Mouse (Mus musculus) lung, embryonic 14.5 days (tissue): ENCODE data around the gene Mthfd2. TPM values are rescaled to one million over a fixed set of nuclear protein-coding genes. Genes with fewer than 3 reads are reported as not detected.

Experiments used
- ATAC-seq: fragments of 200-750 bp; cut with Nextera tagmentation; 2 replicates; pipeline ENCODE4 v1.8.0; 2017; ENCODE audit warnings: mild to moderate bottlenecking, moderate TSS enrichment, moderate library complexity; ENCODE audit not compliant: insufficient read depth
- DNase-seq: peaks from one replicate; pipeline ENCODE4 v3.0.0-alpha.2; 2015
- H3K27ac ChIP-seq: fragments of 300-500 bp; sonication (generic); 2 replicates; pipeline ENCODE4 v1.5.1; 2014; ENCODE audit warnings: low read depth, mild to moderate bottlenecking, moderate library complexity
- H3K27me3 ChIP-seq: fragments of 300-500 bp; sonication (generic); 2 replicates; pipeline ENCODE4 v1.6.1; 2014; ENCODE audit warnings: low read length, control low read depth; ENCODE audit not compliant: insufficient read depth
- H3K36me3 ChIP-seq: fragments of 300-500 bp; sonication (generic); 2 replicates; pipeline ENCODE4 v1.6.1; 2014; ENCODE audit warnings: control low read depth; ENCODE audit not compliant: insufficient read depth
- H3K4me1 ChIP-seq: fragments of 300-500 bp; sonication (generic); 2 replicates; pipeline ENCODE4 v1.6.1; 2014; ENCODE audit warnings: antibody characterized with exemption, control low read depth; ENCODE audit not compliant: insufficient read depth
- H3K4me2 ChIP-seq: fragments of 300-500 bp; sonication (generic); 2 replicates; pipeline ENCODE4 v1.6.1; 2014; ENCODE audit warnings: mild to moderate bottlenecking
- H3K4me3 ChIP-seq: fragments of 300-500 bp; sonication (generic); 2 replicates; pipeline ENCODE4 v1.5.1; 2014; ENCODE audit warnings: low read depth, low read length
- H3K9ac ChIP-seq: fragments of 300-500 bp; sonication (generic); 2 replicates; pipeline ENCODE4 v1.6.1; 2014
- H3K9me3 ChIP-seq: fragments of 300-500 bp; sonication (generic); 2 replicates; pipeline ENCODE4 v1.6.1; 2016; ENCODE audit warnings: low read depth, low read length, control low read depth
- CTCF ChIP-seq: IDR thresholded peaks from 2 replicates; pipeline ENCODE4 v1.5.1; 2016; ENCODE audit warnings: antibody characterized with exemption, low read depth
- WGBS: fragments of 180-500 bp; shearing (Covaris S2); extraction: QIAGEN DNeasy Blood & Tissue Kit; methylation state at CpG from one replicate; pipeline ENCODE4 v1.1.7; 2014; 5-methylcytosine and 5-hydroxymethylcytosine counted together
- polyA plus RNA-seq: library from polyadenylated mRNA; unstranded; fragments of >200 nt; fragmentation: Nextera tagmentation; extraction: Ambion mirVana; gene quantifications from 2 replicates; pipeline ENCODE4 v1.2.1, GENCODE M21; 2014

Mthfd2 gene
- polyA plus RNA-seq, 1 experiment from 2014 or later, result 47.3 TPM

GRCm38 (mm10) chr6:83267616-83268015, 58.1 kb downstream of the Mthfd2 start:
- ATAC-seq (peak; percentile 2; the same call in 1 of the 2 replicates), DNase-seq (peak; percentile 9)
- Histone ChIP-seq H3K9ac (0 out of 2 replicates have a peak overlapping the region, but pooled peaks have one; percentile 33), H3K4me3 (peak overlapping the region; percentile 50), H3K4me1 (no peaks in the 10 kb centered on the region), H3K9me3 (no peaks in the 10 kb centered on the region), H3K4me2 (peak overlapping the region; percentile 63), H3K36me3 (no peaks in the 10 kb centered on the region), H3K27me3 (no peaks in the 10 kb centered on the region), H3K27ac (0 out of 2 replicates have a peak overlapping the region, but pooled peaks have one; percentile 34)
- 54% methylated on average over 4 of the region's 4 CpGs for WGBS
- TF ChIP-seq CTCF, result no peak

GRCm38 (mm10) chr6:83265653-83266052, 60.1 kb downstream of the Mthfd2 start:
- H3K36me3 ChIP-seq, result no peaks in the 10 kb centered on the region
- WGBS, result 88% methylated on average over 4 of the region's 4 CpGs
- ATAC-seq (no peak), DNase-seq (no peak)
- no peak overlapping the region for H3K4me3 ChIP-seq
- H3K4me1 ChIP-seq, result no peaks in the 10 kb centered on the region
- no peak overlapping the region for H3K27ac ChIP-seq
- H3K27me3 ChIP-seq, result no peaks in the 10 kb centered on the region
- H3K9ac ChIP-seq, result no peak overlapping the region
- H3K9me3 ChIP-seq, result no peaks in the 10 kb centered on the region
- TF ChIP-seq CTCF, result no peak
- no peak overlapping the region for H3K4me2 ChIP-seq

- Histone ChIP-seq H3K4me1 (no peaks in the 10 kb centered on the region), H3K36me3 (no peaks in the 10 kb centered on the region)
Observed at GRCm38 (mm10) chr6:83265253-83265652, 60.5 kb downstream of the Mthfd2 start.

GRCm38 (mm10) chr6:83264516-83264915, 61.2 kb downstream of the Mthfd2 start:
- no peak overlapping the region for H3K9ac ChIP-seq
- H3K27me3 ChIP-seq, result no peaks in the 10 kb centered on the region
- ATAC-seq, result no peak
- no peak overlapping the region for H3K4me3 ChIP-seq
- 89% methylated on average over 1 of the region's 1 CpGs for WGBS
- H3K9me3 ChIP-seq, result no peaks in the 10 kb centered on the region
- DNase-seq, result no peak
- no peak overlapping the region for H3K27ac ChIP-seq
- H3K4me2 ChIP-seq, result no peak overlapping the region
- TF ChIP-seq CTCF, result no peak
- H3K36me3 ChIP-seq, result no peaks in the 10 kb centered on the region
- no peaks in the 10 kb centered on the region for H3K4me1 ChIP-seq

More at GRCm38 (mm10) chr6:83265253-83265652, 60.5 kb downstream of the Mthfd2 start:
- H3K9me3 ChIP-seq, result no peaks in the 10 kb centered on the region
- ATAC-seq, result no peak
- DNase-seq, result peak; percentile 44
- no peaks in the 10 kb centered on the region for H3K27me3 ChIP-seq
- no peak overlapping the region for H3K27ac ChIP-seq
- no peak overlapping the region for H3K4me3 ChIP-seq
- peak; percentile 58 for TF ChIP-seq CTCF
- H3K9ac ChIP-seq, result no peak overlapping the region
- H3K4me2 ChIP-seq, result no peak overlapping the region

Other genes with a start within 250 kb of the Mthfd2 start
- 28.5 and 29.9 TPM in 2 replicates for gene Pcgf1, start 248.0 kb downstream of the Mthfd2 start, polyA plus RNA-seq
- 0.84 and 0.89 TPM in 2 replicates for gene Lbx2, start 239.5 kb downstream of the Mthfd2 start, polyA plus RNA-seq
- 2.6 and 3.0 TPM in 2 replicates for gene Ccdc142, start 224.3 kb downstream of the Mthfd2 start, polyA plus RNA-seq
- 2.3 and 2.9 TPM in 2 replicates for gene Gm42688, start 224.3 kb downstream of the Mthfd2 start, polyA plus RNA-seq
- 134 TPM in 2 replicates for gene Mrpl53, start 216.9 kb downstream of the Mthfd2 start, polyA plus RNA-seq
- gene Mogs, start 210.4 kb downstream of the Mthfd2 start, polyA plus RNA-seq, result 53.7 and 66.6 TPM in 2 replicates
- 86.0 and 91.5 TPM in 2 replicates for gene Wbp1, start 204.3 kb downstream of the Mthfd2 start, polyA plus RNA-seq
- 12.7 and 13.3 TPM in 2 replicates for gene Ino80b, start 200.5 kb downstream of the Mthfd2 start, polyA plus RNA-seq
- gene Rtkn, start 190.4 kb downstream of the Mthfd2 start, polyA plus RNA-seq, result 22.7 and 26.7 TPM in 2 replicates
- gene Wdr54, start 169.5 kb downstream of the Mthfd2 start, polyA plus RNA-seq, result 5.6 and 8.5 TPM in 2 replicates
- gene 1700003E16Rik, start 169.5 kb downstream of the Mthfd2 start, polyA plus RNA-seq, result 0.96 and 1.3 TPM in 2 replicates
- 91.6 and 94.1 TPM in 2 replicates for gene Dctn1, start 160.0 kb downstream of the Mthfd2 start, polyA plus RNA-seq
- 0.61 and 0.64 TPM in 2 replicates for gene Slc4a5, start 106.1 kb downstream of the Mthfd2 start, polyA plus RNA-seq
- 93.1 and 93.6 TPM in 2 replicates for gene Mob1a, start 108 bp upstream of the Mthfd2 start, polyA plus RNA-seq
- gene Bola3, start 23.2 kb upstream of the Mthfd2 start, polyA plus RNA-seq, result 144 and 151 TPM in 2 replicates
- gene Tet3, start 133.2 kb upstream of the Mthfd2 start, polyA plus RNA-seq, result 34.4 and 36.9 TPM in 2 replicates
- 69.7 and 71.1 TPM in 2 replicates for gene Dguok, start 181.1 kb upstream of the Mthfd2 start, polyA plus RNA-seq
- 204 and 205 TPM in 2 replicates for gene Actg2, start 210.4 kb upstream of the Mthfd2 start, polyA plus RNA-seq
- 18.6 and 19.7 TPM in 2 replicates for gene Stambp, start 246.8 kb upstream of the Mthfd2 start, polyA plus RNA-seq